Mouse (Mus musculus) ovary, adult 18-20 months (tissue): ENCODE measurements around the gene Kri1.
"Not testable (repeated sequence)": the region's sequence is repeated elsewhere in the genome, so short reads cannot be mapped to it uniquely, and the experiment has no call there.

Source experiments
- DNase-seq: peaks from one replicate; pipeline ENCODE4 v3.0.0; 2022; ENCODE audit warnings: low spot score, mixed read lengths

The Kri1 gene

GRCm38 (mm10) chr9:21315421-21315820 is 27.7 kb upstream of the Kri1 start:
- no peak for DNase-seq

- DNase-seq, result no peak
Measured at GRCm38 (mm10) chr9:21314367-21315140, 26.8 kb upstream of the Kri1 start.

GRCm38 (mm10) chr9:21313394-21313793 is 25.6 kb upstream of the Kri1 start:
- DNase-seq, result peak; percentile 71

- DNase-seq, result no peak
Measured at GRCm38 (mm10) chr9:21312134-21312533, 24.4 kb upstream of the Kri1 start, which contains the start of gene Ap1m2. Gene Ap1m2 (minus strand): TSS chr9:21312337.

- no peak for DNase-seq
Measured at GRCm38 (mm10) chr9:21311695-21312094, 23.9 kb upstream of the Kri1 start.

GRCm38 (mm10) chr9:21309150-21309741 is 21.5 kb upstream of the Kri1 start:
- no peak for DNase-seq

GRCm38 (mm10) chr9:21305065-21305464 is 17.3 kb upstream of the Kri1 start:
- DNase-seq, result no peak

GRCm38 (mm10) chr9:21299014-21299413 is 11.2 kb upstream of the Kri1 start:
- no peak for DNase-seq

GRCm38 (mm10) chr9:21292271-21292670 is 4.5 kb upstream of the Kri1 start:
- DNase-seq, result no peak

- not testable (repeated sequence) for DNase-seq
Measured at GRCm38 (mm10) chr9:21291868-21292267, 4.1 kb upstream of the Kri1 start.

- peak; percentile 100 for DNase-seq
Measured at GRCm38 (mm10) chr9:21291022-21291787, 3.4 kb upstream of the Kri1 start, which contains the start of gene Cdkn2d. Gene Cdkn2d (minus strand): TSS chr9:21291407.

GRCm38 (mm10) chr9:21290589-21290988 is 2.8 kb upstream of the Kri1 start:
- DNase-seq, result peak; percentile 26

- DNase-seq, result no peak
Measured at GRCm38 (mm10) chr9:21289337-21289671, 1.5 kb upstream of the Kri1 start.

- no peak for DNase-seq
Measured at GRCm38 (mm10) chr9:21288404-21289336, 901 bp upstream of the Kri1 start.

GRCm38 (mm10) chr9:21286753-21287152 is 1.0 kb downstream of the Kri1 start:
- DNase-seq, result no peak

- no peak for DNase-seq
Measured at GRCm38 (mm10) chr9:21283994-21284393, 3.8 kb downstream of the Kri1 start.

GRCm38 (mm10) chr9:21283591-21283990 is 4.2 kb downstream of the Kri1 start:
- no peak for DNase-seq

- DNase-seq, result no peak
Measured at GRCm38 (mm10) chr9:21277776-21278175, 10.0 kb downstream of the Kri1 start.

- no peak for DNase-seq
Measured at GRCm38 (mm10) chr9:21276307-21276706, 11.5 kb downstream of the Kri1 start.

- no peak for DNase-seq
Measured at GRCm38 (mm10) chr9:21275727-21276126, 12.0 kb downstream of the Kri1 start.

GRCm38 (mm10) chr9:21275013-21275710 is 12.6 kb downstream of the Kri1 start:
- DNase-seq, result no peak
